In genomic region chr2:122137839-122138465, GRCm38 (mm10) we compare ENCODE assay signal across 17 mouse cellular contexts. TPM values are rescaled to one million over a fixed set of nuclear protein-coding genes. Genes with fewer than 3 reads are reported as not detected.
DNase-seq lines count a peak whose midpoint lies in the region; ATAC-seq and TF ChIP-seq lines count a peak whose summit lies in the region.
"Had no signal": no experiment of that assay in that cellular context is flagged by ENCODE, and none has a peak within 500 bp of the region (broad histone marks: within the 10 kb centered on the region; RNA-seq: fewer than 3 reads in every experiment).

No protein-coding gene starts in this region.

- H3K27me3 ChIP-seq in heart, embryonic 11.5 days (ENCODE audit: control insufficient read depth, insufficient read depth, low read length) = no peaks in the 10 kb centered on the region
- H3K27me3 ChIP-seq in heart, adult 2 months (ENCODE audit: control insufficient read depth, insufficient read depth, low read length) = no peaks in the 10 kb centered on the region
- H3K27me3 ChIP-seq in liver, embryonic 12.5 days (replicated peaks) = no peaks in the 10 kb centered on the region
- H3K27me3 ChIP-seq in stomach, embryonic 14.5 days (ENCODE audit: control insufficient read depth, insufficient read depth, low read length) = no peaks in the 10 kb centered on the region
- no peaks in the 10 kb centered on the region for H3K27me3 ChIP-seq in thymus, adult 2 months (ENCODE audit: control insufficient read depth, insufficient read depth, low read length)
- H3K27me3 ChIP-seq: embryonic facial prominence, embryonic 12.5 days had no signal

- WGBS in heart, embryonic 11.5 days (ENCODE audit: insufficient replicate concordance) = 46% methylated on average over 5 of the region's 5 CpGs
- 45% methylated on average over 5 of the region's 5 CpGs for WGBS in heart, adult 2 months
- 28% methylated on average over 5 of the region's 5 CpGs for WGBS in liver, embryonic 12.5 days (ENCODE audit: insufficient replicate concordance)
- WGBS in stomach, embryonic 14.5 days = 53% methylated on average over 5 of the region's 5 CpGs
- WGBS in thymus, adult 2 months = 49% methylated on average over 5 of the region's 5 CpGs

- H3K4me1 ChIP-seq in heart, embryonic 11.5 days (ENCODE audit: control insufficient read depth, insufficient read depth, low read length) = no peaks in the 10 kb centered on the region
- H3K4me1 ChIP-seq in heart, adult 2 months (ENCODE audit: control insufficient read depth, insufficient read depth, low read length) = no peaks in the 10 kb centered on the region
- peaks cover 31% of the 10 kb centered on the region for H3K4me1 ChIP-seq in liver, embryonic 12.5 days
- H3K4me1 ChIP-seq in stomach, embryonic 14.5 days (ENCODE audit: control insufficient read depth, insufficient read depth, low read length) = no peaks in the 10 kb centered on the region
- no peaks in the 10 kb centered on the region for H3K4me1 ChIP-seq in thymus, adult 2 months (replicated peaks; ENCODE audit: control insufficient read depth, insufficient read depth, low read length)
- H3K4me1 ChIP-seq: embryonic facial prominence, embryonic 12.5 days had no signal

- ATAC-seq in heart, embryonic 11.5 days (replicated peaks; ENCODE audit: insufficient number of reproducible peaks, low FRiP score, low TSS enrichment) = peak; percentile 79
- peak; percentile 96 for ATAC-seq in common myeloid progenitor, adult 5-6 weeks (replicated peaks; ENCODE audit: low read depth, poor library complexity, severe bottlenecking)
- peak; percentile 97 for ATAC-seq in liver, embryonic 12.5 days
- ATAC-seq in stomach, embryonic 14.5 days (ENCODE audit: insufficient number of reproducible peaks, insufficient read depth, low FRiP score, low read depth) = peak; percentile 69; the same call in 1 of the 2 replicates
- ATAC-seq: Patski had no signal

- DNase-seq in heart, adult 2 months = no peak
- DNase-seq in thymus, adult 2 months = no peak
- DNase-seq in embryo, embryonic 10 days (ENCODE audit: low spot score) = no peak
- DNase-seq in urinary bladder, adult 2 months (ENCODE audit: low spot score) = no peak
- DNase-seq: adrenal gland, postnatal 25 days; cerebellum, adult 8-10 months; heart, postnatal 10 days; kidney, adult 11 months; left cerebral cortex, postnatal 4 days; lung, postnatal 10 days had no signal

- intact Hi-C loops in heart, adult 2 months (cut with DNase I) = no loop called here

- no peak for TF ChIP-seq POLR2A in heart, adult 2 months (IDR thresholded peaks at IDR 0.05; ENCODE audit: insufficient read depth, low read depth, low read length)
- no peak for TF ChIP-seq POLR2A in thymus, adult 2 months (IDR thresholded peaks at IDR 0.05; ENCODE audit: control insufficient read depth, extremely low read depth, insufficient read depth, low read length, poor library complexity)

- TF ChIP-seq EP300 in heart, adult 2 months (IDR thresholded peaks at IDR 0.05; ENCODE audit: insufficient read depth, low read depth, low read length) = no peak

- no peaks in the 10 kb centered on the region for H3K79me2 ChIP-seq in heart, adult 2 months (replicated peaks; ENCODE audit: control insufficient read depth, insufficient read depth, low read length)

- no peak for TF ChIP-seq CTCF in heart, adult 2 months (IDR thresholded peaks at IDR 0.05)
- TF ChIP-seq CTCF in thymus, adult 2 months (IDR thresholded peaks at IDR 0.05; ENCODE audit: borderline replicate concordance, control insufficient read depth, extremely low read depth, insufficient read depth, low read length, poor library complexity) = no peak

- H3K9me3 ChIP-seq in heart, embryonic 11.5 days (replicated peaks; ENCODE audit: control insufficient read depth, low read length) = no peaks in the 10 kb centered on the region
- H3K9me3 ChIP-seq in liver, embryonic 12.5 days (replicated peaks) = no peaks in the 10 kb centered on the region
- no peaks in the 10 kb centered on the region for H3K9me3 ChIP-seq in stomach, embryonic 14.5 days (ENCODE audit: control insufficient read depth, low read depth, low read length)
- H3K9me3 ChIP-seq: embryonic facial prominence, embryonic 12.5 days had no signal

- no peak overlapping the region; the same call in 1 of the 2 replicates for H3K4me2 ChIP-seq in heart, embryonic 11.5 days
- H3K4me2 ChIP-seq in liver, embryonic 12.5 days = peak overlapping the region; percentile 49
- H3K4me2 ChIP-seq in stomach, embryonic 14.5 days (replicated peaks; ENCODE audit: low read depth, low read length) = no peak overlapping the region
- H3K4me2 ChIP-seq: embryonic facial prominence, embryonic 12.5 days had no signal

- H3K36me3 ChIP-seq in heart, embryonic 11.5 days (ENCODE audit: control insufficient read depth, insufficient read depth, low read length) = no peaks in the 10 kb centered on the region
- H3K36me3 ChIP-seq in heart, adult 2 months (ENCODE audit: control insufficient read depth, insufficient read depth, low read length) = no peaks in the 10 kb centered on the region
- H3K36me3 ChIP-seq in liver, embryonic 12.5 days = no peaks in the 10 kb centered on the region
- no peaks in the 10 kb centered on the region for H3K36me3 ChIP-seq in stomach, embryonic 14.5 days (ENCODE audit: control insufficient read depth, insufficient read depth, low read length)
- H3K36me3 ChIP-seq in thymus, adult 2 months (ENCODE audit: control insufficient read depth, insufficient read depth, low read length) = no peaks in the 10 kb centered on the region
- H3K36me3 ChIP-seq: embryonic facial prominence, embryonic 12.5 days had no signal

- no peak overlapping the region for H3K27ac ChIP-seq in heart, embryonic 11.5 days (ENCODE audit: low read depth, low read length)
- no peak overlapping the region for H3K27ac ChIP-seq in heart, adult 2 months
- H3K27ac ChIP-seq in liver, embryonic 12.5 days = peak overlapping the region; percentile 73
- no peak overlapping the region for H3K27ac ChIP-seq in stomach, embryonic 14.5 days (ENCODE audit: low read length)
- no peak overlapping the region for H3K27ac ChIP-seq in thymus, adult 2 months (ENCODE audit: control insufficient read depth, insufficient read depth, low read length)
- H3K27ac ChIP-seq: embryonic facial prominence, embryonic 12.5 days had no signal

- H3K4me3 ChIP-seq in heart, embryonic 11.5 days (ENCODE audit: low read depth, low read length) = no peak overlapping the region
- H3K4me3 ChIP-seq in heart, adult 2 months = no peak overlapping the region
- H3K4me3 ChIP-seq in liver, embryonic 12.5 days = no peak overlapping the region
- H3K4me3 ChIP-seq in stomach, embryonic 14.5 days (ENCODE audit: low read depth, low read length) = no peak overlapping the region
- H3K4me3 ChIP-seq in thymus, adult 2 months (ENCODE audit: control insufficient read depth, insufficient read depth, low read length) = no peak overlapping the region
- H3K4me3 ChIP-seq: embryonic facial prominence, embryonic 12.5 days had no signal

- no peak overlapping the region for H3K9ac ChIP-seq in heart, embryonic 11.5 days (ENCODE audit: low read depth, low read length)
- no peak overlapping the region for H3K9ac ChIP-seq in heart, adult 2 months (ENCODE audit: low read depth, low read length)
- H3K9ac ChIP-seq in liver, embryonic 12.5 days = peak overlapping the region; percentile 28; the same call in 1 of the 2 replicates
- no peak overlapping the region for H3K9ac ChIP-seq in stomach, embryonic 14.5 days (replicated peaks; ENCODE audit: low read depth, low read length)
- H3K9ac ChIP-seq: embryonic facial prominence, embryonic 12.5 days had no signal

RNA-seq across cellular contexts. Expression of gene B2m, which starts 9.5 kb away (rescaled TPM):
- polyA plus RNA-seq in heart, embryonic 11.5 days (2014; fragmentation: Nextera tagmentation; extraction: Ambion mirVana) = 224 and 240 TPM in 2 replicates
- 100 to 1,000 TPM; 201 to 240 TPM for total RNA-seq in heart, adult 2 months (2021)
- 400 and 574 TPM in 2 replicates for polyA plus RNA-seq in heart, adult 2 months (2012; rRNA removed)
- 2,084 and 2,334 TPM in 2 replicates for total RNA-seq in common myeloid progenitor, adult 5-6 weeks (2017)
- 273 and 281 TPM in 2 replicates for polyA plus RNA-seq in liver, embryonic 12.5 days (2016; fragmentation: Nextera tagmentation; extraction: Ambion mirVana)
- 358 and 383 TPM in 2 replicates for polyA plus RNA-seq in stomach, embryonic 14.5 days (2014; fragmentation: Nextera tagmentation; extraction: Ambion mirVana)
- 1,110 and 1,280 TPM in 2 replicates for polyA plus RNA-seq in thymus, adult 2 months (2012; rRNA removed)
- polyA plus RNA-seq in urinary bladder, adult 2 months (2012; rRNA removed) = 721 and 902 TPM in 2 replicates

RNA-seq across cellular contexts. Expression of gene Spg11, which starts 19.8 kb away (rescaled TPM):
- polyA plus RNA-seq in heart, embryonic 11.5 days (2014; fragmentation: Nextera tagmentation; extraction: Ambion mirVana) = 7.0 and 7.7 TPM in 2 replicates
- 10 to 100 TPM; 10.8 to 11.3 TPM for total RNA-seq in heart, adult 2 months (2021)
- polyA plus RNA-seq in heart, adult 2 months (2012; rRNA removed) = 3.8 and 6.7 TPM in 2 replicates
- 13.8 and 15.2 TPM in 2 replicates for total RNA-seq in common myeloid progenitor, adult 5-6 weeks (2017)
- polyA plus RNA-seq in liver, embryonic 12.5 days (2016; fragmentation: Nextera tagmentation; extraction: Ambion mirVana) = 5.8 and 6.2 TPM in 2 replicates
- polyA plus RNA-seq in stomach, embryonic 14.5 days (2014; fragmentation: Nextera tagmentation; extraction: Ambion mirVana) = 14.6 and 15.5 TPM in 2 replicates
- polyA plus RNA-seq in thymus, adult 2 months (2012; rRNA removed) = 14.0 and 14.9 TPM in 2 replicates
- polyA plus RNA-seq in urinary bladder, adult 2 months (2012; rRNA removed) = 8.9 and 10.1 TPM in 2 replicates

RNA-seq across cellular contexts. Expression of gene Trim69, which starts 22.5 kb away (rescaled TPM):
- 0.14 TPM in 1 of 2 replicates, not detected in the other for polyA plus RNA-seq in heart, embryonic 11.5 days (2014; fragmentation: Nextera tagmentation; extraction: Ambion mirVana)
- not detected for total RNA-seq in heart, adult 2 months (2021)
- 0.15 TPM in 1 of 2 replicates, not detected in the other for polyA plus RNA-seq in heart, adult 2 months (2012; rRNA removed)
- total RNA-seq in common myeloid progenitor, adult 5-6 weeks (2017) = not detected in 2 replicates
- polyA plus RNA-seq in liver, embryonic 12.5 days (2016; fragmentation: Nextera tagmentation; extraction: Ambion mirVana) = 0.07 TPM in 1 of 2 replicates, not detected in the other
- 0.14 and 0.23 TPM in 2 replicates for polyA plus RNA-seq in stomach, embryonic 14.5 days (2014; fragmentation: Nextera tagmentation; extraction: Ambion mirVana)
- 0.12 and 0.13 TPM in 2 replicates for polyA plus RNA-seq in thymus, adult 2 months (2012; rRNA removed)
- 0.04 and 0.06 TPM in 2 replicates for polyA plus RNA-seq in urinary bladder, adult 2 months (2012; rRNA removed)
- total RNA-seq: adrenal gland, postnatal 25 days; heart, postnatal 10 days; left cerebral cortex, postnatal 4 days; monocyte, adult 5-6 weeks had no signal
- polyA plus RNA-seq: embryonic facial prominence, embryonic 12.5 days had no signal

RNA-seq across cellular contexts. Expression of gene Patl2, which starts 48.0 kb away (rescaled TPM):
- not detected in 2 replicates for polyA plus RNA-seq in heart, embryonic 11.5 days (2014; fragmentation: Nextera tagmentation; extraction: Ambion mirVana)
- not detected for total RNA-seq in heart, adult 2 months (2021)
- polyA plus RNA-seq in heart, adult 2 months (2012; rRNA removed) = not detected in 2 replicates
- not detected in 2 replicates for total RNA-seq in common myeloid progenitor, adult 5-6 weeks (2017)
- polyA plus RNA-seq in liver, embryonic 12.5 days (2016; fragmentation: Nextera tagmentation; extraction: Ambion mirVana) = 0.05 TPM in 1 of 2 replicates, not detected in the other
- not detected in 2 replicates for polyA plus RNA-seq in stomach, embryonic 14.5 days (2014; fragmentation: Nextera tagmentation; extraction: Ambion mirVana)
- 0.61 and 0.92 TPM in 2 replicates for polyA plus RNA-seq in thymus, adult 2 months (2012; rRNA removed)
- not detected in 2 replicates for polyA plus RNA-seq in urinary bladder, adult 2 months (2012; rRNA removed)
- total RNA-seq: adrenal gland, postnatal 25 days; heart, postnatal 10 days; left cerebral cortex, postnatal 4 days; monocyte, adult 5-6 weeks had no signal
- polyA plus RNA-seq: embryonic facial prominence, embryonic 12.5 days had no signal

RNA-seq across cellular contexts. Expression of gene Terb2, which starts 48.1 kb away (rescaled TPM):
- polyA plus RNA-seq in heart, embryonic 11.5 days (2014; fragmentation: Nextera tagmentation; extraction: Ambion mirVana) = not detected in 2 replicates
- not detected for total RNA-seq in heart, adult 2 months (2021)
- polyA plus RNA-seq in heart, adult 2 months (2012; rRNA removed) = not detected in 2 replicates
- total RNA-seq in common myeloid progenitor, adult 5-6 weeks (2017) = not detected in 2 replicates
- not detected in 2 replicates for polyA plus RNA-seq in liver, embryonic 12.5 days (2016; fragmentation: Nextera tagmentation; extraction: Ambion mirVana)
- not detected in 2 replicates for polyA plus RNA-seq in stomach, embryonic 14.5 days (2014; fragmentation: Nextera tagmentation; extraction: Ambion mirVana)
- polyA plus RNA-seq in thymus, adult 2 months (2012; rRNA removed) = not detected in 2 replicates
- polyA plus RNA-seq in urinary bladder, adult 2 months (2012; rRNA removed) = not detected in 2 replicates
- total RNA-seq: adrenal gland, postnatal 25 days; heart, postnatal 10 days; left cerebral cortex, postnatal 4 days had no signal
- polyA plus RNA-seq: embryonic facial prominence, embryonic 12.5 days; Patski had no signal
